Mouse (Mus musculus) CH12.LX (cell line): ENCODE measurements around the gene Cd200r3. TPM values are rescaled to one million over a fixed set of nuclear protein-coding genes. Genes with fewer than 3 reads are reported as not detected.

Experiments used
- DNase-seq: peaks from one replicate; pipeline ENCODE4 v3.0.0-alpha.2; 2013; ENCODE audit errors: extremely low read depth
- H3K27ac ChIP-seq: 2 replicates; pipeline ENCODE4 v1.5.1; 2012; ENCODE audit warnings: low read depth, mild to moderate bottlenecking, control low read depth, moderate library complexity; ENCODE audit not compliant: insufficient read depth
- H3K27me3 ChIP-seq: replicated peaks from 2 replicates; pipeline ENCODE3; 2012; ENCODE audit warnings: inconsistent platforms
- H3K36me3 ChIP-seq, 2 experiments: replicated peaks in 1 of 2; 2 replicates each; pipeline versions ENCODE3 to v1.6.1; 2012; ENCODE audit warnings: inconsistent platforms in 1 of 2, low read length in 1 of 2, mild to moderate bottlenecking in 1 of 2, mixed read lengths in 1 of 2, moderate library complexity in 1 of 2; ENCODE audit not compliant: control insufficient read depth in 1 of 2, insufficient read depth in 1 of 2
- H3K4me1 ChIP-seq, 2 experiments: 2 replicates each; pipeline ENCODE4 v1.6.1; 2012; ENCODE audit warnings: inconsistent platforms in 1 of 2, moderate library complexity in 1 of 2; ENCODE audit not compliant: insufficient read depth in 2 of 2, control insufficient read depth in 1 of 2
- H3K4me2 ChIP-seq: 2 replicates; pipeline ENCODE4 v1.6.1; 2012; ENCODE audit warnings: low read depth, mild to moderate bottlenecking, control low read depth; ENCODE audit not compliant: poor library complexity, insufficient read depth, severe bottlenecking
- H3K4me3 ChIP-seq, 3 experiments: fragments of 150-350 bp in 1 of 3; sonication (generic) in 1 of 3; replicated peaks in 1 of 3; 2 replicates each; pipeline versions ENCODE3 to v1.5.1; 2011 to 2012; ENCODE audit warnings: low read depth in 2 of 3, low read length in 2 of 3, mild to moderate bottlenecking in 2 of 3, moderate library complexity in 2 of 3, control low read depth in 1 of 3, improper control_type of control experiment in 1 of 3, inconsistent platforms in 1 of 3, mixed read lengths in 1 of 3; ENCODE audit not compliant: poor library complexity in 1 of 3
- H3K79me2 ChIP-seq: replicated peaks from 2 replicates; pipeline ENCODE4 v1.6.1; 2012; ENCODE audit warnings: mild to moderate bottlenecking, moderate library complexity; ENCODE audit not compliant: control insufficient read depth, poor library complexity, insufficient read depth, severe bottlenecking; ENCODE audit errors: extremely low read depth
- H3K9ac ChIP-seq: 2 replicates; pipeline ENCODE4 v1.6.1; 2012; ENCODE audit warnings: low read depth, mild to moderate bottlenecking, control low read depth, moderate library complexity; ENCODE audit not compliant: insufficient read depth
- H3K9me3 ChIP-seq: replicated peaks from 2 replicates; pipeline ENCODE3; 2012; ENCODE audit warnings: low read length, inconsistent platforms, mixed read lengths
- BHLHE40 ChIP-seq: IDR thresholded peaks from 2 replicates; pipeline ENCODE4 v1.6.1; 2011; ENCODE audit warnings: mild to moderate bottlenecking, low read depth, low read length, improper control_type of control experiment
- CHD1 ChIP-seq: IDR thresholded peaks from 2 replicates; pipeline ENCODE4 v1.6.1; 2012; ENCODE audit warnings: low read depth, low read length, improper control_type of control experiment, inconsistent platforms
- CHD2 ChIP-seq: IDR thresholded peaks from 2 replicates; pipeline ENCODE4 v1.6.1; 2011; ENCODE audit warnings: low read length, improper control_type of control experiment
- EP300 ChIP-seq: IDR thresholded peaks from 2 replicates; pipeline ENCODE4 v1.6.1; 2011; ENCODE audit warnings: low read length, improper control_type of control experiment
- ETS1 ChIP-seq: conservative IDR thresholded peaks from 2 replicates; pipeline ENCODE4 v1.6.1; 2012; ENCODE audit warnings: low read depth, mild to moderate bottlenecking, inconsistent platforms, low read length, improper control_type of control experiment, moderate library complexity
- GABPA ChIP-seq: IDR thresholded peaks from 2 replicates; pipeline ENCODE4 v1.6.1; 2012; ENCODE audit warnings: low read depth, low read length, improper control_type of control experiment, inconsistent platforms; ENCODE audit not compliant: insufficient replicate concordance
- HCFC1 ChIP-seq: IDR thresholded peaks from 2 replicates; pipeline ENCODE4 v1.6.1; 2012; ENCODE audit warnings: low read depth, mild to moderate bottlenecking, inconsistent platforms, low read length, improper control_type of control experiment
- IRF4 ChIP-seq: IDR thresholded peaks from 2 replicates; pipeline ENCODE4 v1.6.1; 2014; ENCODE audit warnings: low read depth, mild to moderate bottlenecking, inconsistent platforms, low read length, improper control_type of control experiment
- JUND ChIP-seq: conservative IDR thresholded peaks from 2 replicates; pipeline ENCODE4 v1.6.1; 2011; ENCODE audit warnings: low read depth, low read length, improper control_type of control experiment
- KAT2A ChIP-seq: IDR thresholded peaks from 2 replicates; pipeline ENCODE4 v1.6.1; 2012; ENCODE audit warnings: low read length, improper control_type of control experiment, inconsistent platforms; ENCODE audit not compliant: insufficient replicate concordance
- MAFK ChIP-seq: IDR thresholded peaks from 2 replicates; pipeline ENCODE4 v1.6.1; 2011; ENCODE audit warnings: low read length, improper control_type of control experiment; ENCODE audit not compliant: insufficient replicate concordance
- MAX ChIP-seq: IDR thresholded peaks from 2 replicates; pipeline ENCODE4 v1.6.1; 2011; ENCODE audit warnings: low read length, improper control_type of control experiment
- MAZ ChIP-seq: IDR thresholded peaks from 2 replicates; pipeline ENCODE4 v1.6.1; 2012; ENCODE audit warnings: low read depth, mild to moderate bottlenecking, inconsistent platforms, low read length, improper control_type of control experiment, moderate library complexity
- MEF2A ChIP-seq: IDR thresholded peaks from 2 replicates; pipeline ENCODE4 v1.6.1; 2014; ENCODE audit warnings: low read depth, mild to moderate bottlenecking, inconsistent platforms, low read length, improper control_type of control experiment, borderline replicate concordance
- MXI1 ChIP-seq: IDR thresholded peaks from 2 replicates; pipeline ENCODE4 v1.6.1; 2011; ENCODE audit warnings: mild to moderate bottlenecking, low read depth, low read length, improper control_type of control experiment
- MYC ChIP-seq: IDR thresholded peaks from 2 replicates; pipeline ENCODE4 v1.6.1; 2011; ENCODE audit warnings: low read depth, mild to moderate bottlenecking, improper control_type of control experiment, low read length
- NELFE ChIP-seq: IDR thresholded peaks from 2 replicates; pipeline ENCODE4 v1.6.1; 2011; ENCODE audit warnings: low read depth, low read length, improper control_type of control experiment
- NRF1 ChIP-seq: IDR thresholded peaks from 2 replicates; pipeline ENCODE4 v1.6.1; 2014; ENCODE audit warnings: low read depth, mild to moderate bottlenecking, inconsistent platforms, low read length, improper control_type of control experiment, moderate library complexity
- PAX5 ChIP-seq: IDR thresholded peaks from 2 replicates; pipeline ENCODE4 v1.6.1; 2012; ENCODE audit warnings: low read length, inconsistent platforms, mixed read lengths
- POLR2A ChIP-seq: IDR thresholded peaks from 2 replicates; pipeline ENCODE4 v1.6.1; 2011; ENCODE audit warnings: low read depth, mild to moderate bottlenecking, improper control_type of control experiment, low read length
- POLR2AphosphoS2 ChIP-seq: IDR thresholded peaks from 2 replicates; pipeline ENCODE4 v1.6.1; 2011; ENCODE audit warnings: low read depth, low read length, improper control_type of control experiment
- RAD21 ChIP-seq: IDR thresholded peaks from 2 replicates; pipeline ENCODE4 v1.6.1; 2011; ENCODE audit warnings: low read depth, mild to moderate bottlenecking, low read length, improper control_type of control experiment, moderate library complexity
- RCOR1 ChIP-seq: conservative IDR thresholded peaks from 2 replicates; pipeline ENCODE4 v1.6.1; 2012; ENCODE audit warnings: low read depth, mild to moderate bottlenecking, inconsistent platforms, low read length, improper control_type of control experiment
- TCF12 ChIP-seq: IDR thresholded peaks from 2 replicates; pipeline ENCODE4 v1.6.1; 2014; ENCODE audit warnings: low read depth, mild to moderate bottlenecking, inconsistent platforms, low read length, improper control_type of control experiment
- USF2 ChIP-seq: conservative IDR thresholded peaks from 2 replicates; pipeline ENCODE4 v1.6.1; 2011; ENCODE audit warnings: low read depth, low read length, improper control_type of control experiment
- ZC3H11A ChIP-seq: IDR thresholded peaks from 2 replicates; pipeline ENCODE4 v1.6.1; 2012; ENCODE audit warnings: low read depth, mild to moderate bottlenecking, inconsistent platforms, low read length, improper control_type of control experiment
- ZKSCAN1 ChIP-seq: IDR thresholded peaks from 2 replicates; pipeline ENCODE4 v1.6.1; 2012; ENCODE audit warnings: low read depth, inconsistent platforms, low read length, improper control_type of control experiment, borderline replicate concordance
- ZMIZ1 ChIP-seq: IDR thresholded peaks from 2 replicates; pipeline ENCODE4 v1.6.1; 2012; ENCODE audit warnings: low read depth, mild to moderate bottlenecking, inconsistent platforms, low read length, improper control_type of control experiment
- ZNF384 ChIP-seq: IDR thresholded peaks from 2 replicates; pipeline ENCODE4 v1.6.1; 2012; ENCODE audit warnings: low read depth, low read length, improper control_type of control experiment, inconsistent platforms
- dilution Hi-C: fragments of 300-500 bp; cut with MboI; formaldehyde crosslinking; loops from 2 replicates; pipeline ENCODE4 v1.14.3; 2020; ENCODE audit warnings: low sequenced_read_pairs; ENCODE audit not compliant: extremely low pct_unique_long_range_greater_than_20kb, extremely low pct_ligation_motif_present
- in situ Hi-C: fragments of 300-500 bp; cut with MboI; formaldehyde crosslinking; loops from 3 replicates; pipeline ENCODE4 v1.14.3; 2019; ENCODE audit warnings: low sequenced_read_pairs, low pct_ligation_motif_present, low pct_unique_long_range_greater_than_20kb, mixed read lengths
- polyA plus RNA-seq: library from polyadenylated mRNA; unstranded; fragments of >175 nt; gene quantifications from 2 replicates; pipeline ENCODE4 v1.2.1, GENCODE M21; 2012; ENCODE audit warnings: low read depth; ENCODE audit not compliant: insufficient read length
- total RNA-seq, 2 experiments: library from RNA; depleted of rRNA; stranded (reverse); fragments of 300-350 nt in 1 of 2; fragments of >200 nt in 1 of 2; gene quantifications; 2 replicates each; pipeline ENCODE4 v1.2.3; 2012 to 2014

Cd200r3 gene
- total and polyA plus RNA-seq, 3 experiments: 5.0 to 17.6 (median 6.9) TPM

DNA sequence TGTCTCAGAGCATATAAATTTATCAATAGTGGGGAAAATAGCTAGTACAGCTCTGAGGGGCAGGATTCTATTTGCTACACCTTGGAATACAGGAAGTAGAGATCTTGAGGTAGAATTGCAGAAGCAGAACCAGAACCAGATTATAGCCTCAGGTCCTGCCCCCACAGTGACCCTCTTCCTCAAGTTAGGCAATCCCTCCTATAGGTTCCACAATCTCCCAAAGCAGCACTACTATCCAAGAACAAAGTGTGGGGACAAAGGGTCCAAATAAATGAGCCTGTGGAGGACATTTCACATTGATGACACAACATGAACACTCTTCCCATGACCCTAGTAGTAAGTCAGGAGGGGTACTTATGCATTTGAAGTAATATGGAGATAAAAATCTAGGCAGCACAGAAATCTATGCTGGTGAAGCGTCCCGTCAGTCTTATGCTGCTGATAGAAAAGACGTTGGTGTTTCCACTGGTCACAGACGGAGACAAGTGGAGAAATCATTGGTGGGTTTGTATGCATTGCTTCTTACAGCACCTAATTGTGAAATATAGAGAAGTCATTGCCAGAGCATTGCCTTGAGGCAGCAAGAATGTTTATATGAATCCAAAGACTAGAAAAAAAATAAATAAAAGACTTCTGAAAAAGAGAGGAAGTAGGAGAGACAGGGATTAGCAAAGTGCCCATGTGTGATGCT, 45.3 kb downstream of the Cd200r3 start:
- TF ChIP-seq ZMIZ1: no peak
- no peak for TF ChIP-seq MXI1
- TF ChIP-seq ETS1: no peak
- no peak for TF ChIP-seq MAZ
- no peak for TF ChIP-seq POLR2A
- no peak for TF ChIP-seq KAT2A
- TF ChIP-seq MAX: no peak
- TF ChIP-seq IRF4: no peak
- TF ChIP-seq NRF1: no peak
- TF ChIP-seq RCOR1: no peak
- no peak for TF ChIP-seq BHLHE40
- no peak for TF ChIP-seq MYC
- TF ChIP-seq ZKSCAN1: no peak
- TF ChIP-seq EP300: no peak
- TF ChIP-seq ZNF384: no peak
- Histone ChIP-seq H3K9ac (no peak overlapping the region), H3K27ac (no peak overlapping the region), H3K4me2 (no peak overlapping the region), H3K36me3 (no peaks in the 10 kb centered on the region), H3K79me2 (no peaks in the 10 kb centered on the region), H3K27me3 (no peaks in the 10 kb centered on the region), H3K4me1 (peaks cover 19 to 73% of the 10 kb centered on the region in 2 experiments), H3K9me3 (no peaks in the 10 kb centered on the region), H3K4me3 (no peak overlapping the region)
- DNase-seq: no peak
- in situ Hi-C loops: no loop called here
- dilution Hi-C loops: no loop called here

DNA sequence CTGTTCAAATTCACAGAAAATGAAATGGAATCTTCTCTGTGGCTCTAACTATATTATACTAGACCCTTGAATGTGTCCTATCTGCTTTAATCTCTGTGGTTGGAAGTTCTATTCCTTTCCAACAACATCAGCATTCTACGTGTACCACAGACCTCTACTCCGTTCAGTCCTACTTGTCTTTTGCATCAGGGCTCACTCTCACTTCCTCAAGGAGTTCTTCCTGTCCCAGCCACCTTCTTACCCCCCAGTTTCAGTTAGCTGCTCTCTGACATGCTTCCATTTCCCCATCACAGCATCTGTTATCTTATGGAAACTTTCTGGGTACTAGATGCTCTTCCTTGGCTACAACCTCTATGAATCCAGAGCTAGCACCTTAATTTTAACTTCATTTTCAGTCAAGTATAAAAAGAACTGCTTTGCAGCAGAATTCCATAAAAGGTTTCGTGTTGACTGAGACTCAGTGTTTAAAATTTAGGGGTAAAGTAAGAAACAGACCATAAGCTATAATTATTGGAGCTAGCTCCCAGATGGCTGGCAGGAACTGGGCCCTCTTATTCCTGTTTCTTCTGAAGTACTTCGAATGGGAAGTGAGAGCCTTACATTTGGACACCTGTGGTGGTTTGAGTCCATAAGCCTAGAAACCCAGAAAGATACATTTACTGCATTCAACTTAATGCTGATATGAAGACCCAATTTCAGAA, 50.0 kb downstream of the Cd200r3 start:
- no peaks in the 10 kb centered on the region for H3K9me3 ChIP-seq
- in situ Hi-C loops (no loop called here), dilution Hi-C loops (no loop called here)
- H3K27ac ChIP-seq: peak overlapping the region; percentile 91
- H3K9ac ChIP-seq: peak overlapping the region; percentile 66
- no peaks in the 10 kb centered on the region for H3K79me2 ChIP-seq
- H3K27me3 ChIP-seq: no peaks in the 10 kb centered on the region
- H3K4me1 ChIP-seq: peaks cover 12 to 68% of the 10 kb centered on the region in 2 experiments; a peak in 3 of 4 replicates
- DNase-seq: peak; percentile 92
- H3K36me3 ChIP-seq: no peaks in the 10 kb centered on the region
- H3K4me2 ChIP-seq: peak overlapping the region; percentile 95
- no peak overlapping the region for H3K4me3 ChIP-seq
- TF ChIP-seq BHLHE40 (peak; percentile 80), GABPA (no peak), POLR2AphosphoS2 (no peak), PAX5 (no peak), MXI1 (no peak), RCOR1 (peak; percentile 99), EP300 (peak; percentile 99), MEF2A (peak; percentile 89), NRF1 (no peak), RAD21 (peak; percentile 22), POLR2A (peak; percentile 52), ZNF384 (no peak), TCF12 (peak; percentile 96), MAX (peak; percentile 77), JUND (peak; percentile 83), CHD1 (0 out of 2 replicates have a peak, but pooled peaks have one; percentile 21), CHD2 (peak; percentile 91), USF2 (no peak), ETS1 (peak; percentile 89), MAFK (peak; percentile 81), IRF4 (peak; percentile 99), MYC (peak; percentile 93), MAZ (peak; percentile 87), NELFE (no peak), ZC3H11A (no peak), HCFC1 (peak; percentile 49; the same call in 1 of the 2 replicates)
